Mouse (Mus musculus) bone marrow macrophage, adult 2 months (primary cell): Measurements from ENCODE around the gene Mgam.

Source experiments
- CTCF ChIP-seq: IDR thresholded peaks from 2 replicates; pipeline ENCODE4 v1.5.1; 2012; ENCODE audit warnings: low read depth, mild to moderate bottlenecking, low read length, moderate library complexity
- POLR2A ChIP-seq: IDR thresholded peaks from 2 replicates; pipeline ENCODE4 v1.6.1; 2012; ENCODE audit warnings: mild to moderate bottlenecking, low read depth, low read length, borderline replicate concordance

DNA sequence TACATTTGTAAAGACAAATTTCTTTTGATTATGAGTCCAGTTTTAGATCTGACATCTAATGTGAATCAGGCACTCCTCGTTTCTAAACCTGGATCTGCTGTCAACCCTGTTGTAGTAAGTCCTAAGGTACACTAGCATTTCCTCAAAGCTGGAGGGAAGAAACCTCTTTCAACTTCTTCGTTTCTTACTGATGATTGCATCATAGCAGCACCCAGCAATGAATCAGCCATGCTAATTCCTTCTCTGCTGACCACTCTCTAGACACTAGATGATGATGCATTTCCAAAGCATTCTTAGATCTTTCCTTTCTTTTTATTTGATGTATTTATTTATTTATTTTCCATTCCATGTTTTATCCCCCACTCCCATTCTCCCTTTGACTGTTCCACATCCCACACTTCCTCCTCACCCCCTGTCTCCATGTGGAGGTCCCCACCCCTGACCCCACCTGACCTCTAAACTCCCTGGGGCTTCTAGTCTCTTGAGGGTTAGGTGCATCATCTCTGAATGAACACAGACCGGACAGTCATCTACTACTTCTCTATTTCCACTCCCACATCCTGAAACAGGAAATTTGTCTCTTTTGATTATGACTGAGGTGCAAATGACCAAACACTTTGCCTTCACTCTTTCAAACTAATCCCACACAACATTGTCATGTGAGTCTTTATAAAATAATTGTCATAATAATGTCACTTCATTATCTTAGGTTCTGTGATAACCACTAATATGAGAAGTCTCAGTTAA, 33.7 kb upstream of the Mgam start:
- TF ChIP-seq CTCF (no peak), POLR2A (no peak)
